In the genomic region with DNA sequence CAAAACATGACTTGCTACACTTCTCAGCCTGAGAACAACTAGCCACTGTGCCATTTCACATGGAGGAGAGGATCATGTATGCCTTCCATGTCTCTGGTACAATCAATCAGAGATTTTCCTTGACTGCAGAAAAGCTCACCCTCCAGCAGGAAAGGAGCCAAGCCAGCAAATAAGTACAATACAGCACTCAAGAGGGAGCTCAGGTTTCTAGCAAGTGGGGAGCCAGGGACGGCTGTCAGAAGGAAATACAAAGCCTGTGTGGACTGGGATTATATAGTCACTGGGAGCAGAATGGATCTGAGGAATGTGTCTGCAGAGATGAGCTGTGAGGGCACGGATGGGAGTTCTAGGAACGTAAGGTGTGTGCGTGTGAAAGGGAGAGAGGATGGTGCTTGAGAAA, we compare ENCODE assay signal across 24 mouse cellular contexts.
DNase-seq lines count a peak whose midpoint lies in the region; ATAC-seq and TF ChIP-seq lines count a peak whose summit lies in the region.
"Had no signal": no experiment of that assay in that cellular context is flagged by ENCODE, and none has a peak within 500 bp of the region (broad histone marks: within the 10 kb centered on the region; RNA-seq: fewer than 3 reads in every experiment).

No protein-coding gene starts in this region.

- ATAC-seq in neural tube, embryonic 13.5 days (ENCODE audit: low read depth): no peak
- ATAC-seq: forebrain, embryonic 13.5 days; intestine, embryonic 16.5 days; Patski had no signal

- DNase-seq in embryo, embryonic 11 days: peak; percentile 6
- DNase-seq in embryo, embryonic 10.5 days (ENCODE audit: low spot score): no peak
- peak; percentile 47 to 62 for DNase-seq in lung, adult 18-20 months
- no peak for DNase-seq in lung, adult 2 months
- DNase-seq in neural tube, embryonic 10.5 days (ENCODE audit: extremely low spot score, low spot score): no peak
- DNase-seq in spleen, postnatal 36 days (ENCODE audit: low spot score in 2 of 2): no peak
- DNase-seq: adrenal gland, postnatal 10 days; cerebellum, postnatal 10 days; gastrocnemius, postnatal 10 days; heart, adult 18-20 months; heart, postnatal 4 days; kidney, postnatal 36 days; left cerebral cortex, postnatal 4 days; spleen, adult 18-20 months; thymus, adult 2 months had no signal

- H3K4me1 ChIP-seq in lung, adult 2 months (ENCODE audit: control insufficient read depth, insufficient read depth, low read length): no peaks in the 10 kb centered on the region
- H3K4me1 ChIP-seq in neural tube, embryonic 13.5 days (replicated peaks): peaks cover 11% of the 10 kb centered on the region; the same call in 1 of the 2 replicates
- peaks cover 6% of the 10 kb centered on the region; the same call in 1 of the 2 replicates for H3K4me1 ChIP-seq in olfactory bulb, adult 2 months (ENCODE audit: control insufficient read depth, insufficient read depth, low read length)
- H3K4me1 ChIP-seq: forebrain, embryonic 13.5 days had no signal

- TF ChIP-seq POLR2A in lung, adult 2 months (IDR thresholded peaks at IDR 0.05; ENCODE audit: borderline replicate concordance, extremely low read depth, low read depth, low read length): no peak
- no peak for TF ChIP-seq POLR2A in olfactory bulb, adult 2 months (IDR thresholded peaks at IDR 0.05; ENCODE audit: insufficient read depth, low read depth, low read length)

- H3K36me3 ChIP-seq in neural tube, embryonic 13.5 days: no peaks in the 10 kb centered on the region
- H3K36me3 ChIP-seq: heart, embryonic 13.5 days had no signal

- H3K4me3 ChIP-seq in lung, adult 2 months (replicated peaks; ENCODE audit: extremely low read depth, low read depth, low read length): no peak overlapping the region
- no peak overlapping the region for H3K4me3 ChIP-seq in neural tube, embryonic 13.5 days
- no peak overlapping the region for H3K4me3 ChIP-seq in olfactory bulb, adult 2 months (ENCODE audit: insufficient read depth, low read depth, low read length)
- H3K4me3 ChIP-seq: erythroblast, embryonic 14.5 days; forebrain, embryonic 13.5 days; heart, embryonic 13.5 days; left cerebral cortex, adult 2 months had no signal

- no peaks in the 10 kb centered on the region for H3K9me3 ChIP-seq in neural tube, embryonic 13.5 days
- H3K9me3 ChIP-seq: forebrain, embryonic 13.5 days; heart, embryonic 13.5 days had no signal

- no peak overlapping the region for H3K9ac ChIP-seq in neural tube, embryonic 13.5 days
- H3K9ac ChIP-seq: forebrain, embryonic 13.5 days; heart, embryonic 13.5 days; liver, embryonic 14.5 days had no signal

- no peak for TF ChIP-seq CTCF in lung, adult 2 months (IDR thresholded peaks at IDR 0.05; ENCODE audit: insufficient read depth, low read length)
- TF ChIP-seq CTCF in olfactory bulb, adult 2 months (IDR thresholded peaks at IDR 0.05; ENCODE audit: insufficient read depth, low read depth, low read length): no peak

- H3K27me3 ChIP-seq in neural tube, embryonic 13.5 days: no peaks in the 10 kb centered on the region
- H3K27me3 ChIP-seq: forebrain, embryonic 13.5 days; heart, embryonic 13.5 days; Patski had no signal

- WGBS in lung, adult 2 months: 76% methylated on average over 4 of the region's 4 CpGs
- WGBS in neural tube, embryonic 13.5 days: 69% methylated on average over 4 of the region's 4 CpGs
- WGBS in olfactory bulb, adult 2 months: 79% methylated on average over 4 of the region's 4 CpGs

- 0 out of 2 replicates have a peak overlapping the region, but pooled peaks have one; percentile 18 for H3K27ac ChIP-seq in neural tube, embryonic 13.5 days (replicated peaks)
- 0 out of 2 replicates have a peak overlapping the region, but pooled peaks have one; percentile 47 for H3K27ac ChIP-seq in olfactory bulb, adult 2 months (ENCODE audit: insufficient read depth, low read depth, low read length)
- H3K27ac ChIP-seq: forebrain, embryonic 13.5 days; heart, embryonic 13.5 days; left cerebral cortex, adult 2 months; liver, embryonic 14.5 days had no signal

- H3K4me2 ChIP-seq in neural tube, embryonic 13.5 days: no peak overlapping the region
- H3K4me2 ChIP-seq: forebrain, embryonic 13.5 days; heart, embryonic 13.5 days had no signal

Comparison
In these comparisons a context has a peak if more than half of its experiments do, and no peak if none do; other contexts are left out.
1. DNase-seq: peak in embryo, embryonic 11 days (single experiment) and lung, adult 18-20 months (2 of 2); none in embryo, embryonic 10.5 days (single experiment), lung, adult 2 months (single experiment), neural tube, embryonic 10.5 days (single experiment) and spleen, postnatal 36 days (0 of 2).